Mouse (Mus musculus): ENCODE measurements around the gene Gm14226. TPM values are rescaled to one million over a fixed set of nuclear protein-coding genes. Genes with fewer than 3 reads are reported as not detected.
"Not testable (repeated sequence)": the region's sequence is repeated elsewhere in the genome, so short reads cannot be mapped to it uniquely, and the experiment has no call there.

Gm14226 gene
- total RNA-seq (2021), result not detected
- long read RNA-seq, experiment 1, result 0 reads
- long read RNA-seq, experiment 2, result 0 reads

DNA sequence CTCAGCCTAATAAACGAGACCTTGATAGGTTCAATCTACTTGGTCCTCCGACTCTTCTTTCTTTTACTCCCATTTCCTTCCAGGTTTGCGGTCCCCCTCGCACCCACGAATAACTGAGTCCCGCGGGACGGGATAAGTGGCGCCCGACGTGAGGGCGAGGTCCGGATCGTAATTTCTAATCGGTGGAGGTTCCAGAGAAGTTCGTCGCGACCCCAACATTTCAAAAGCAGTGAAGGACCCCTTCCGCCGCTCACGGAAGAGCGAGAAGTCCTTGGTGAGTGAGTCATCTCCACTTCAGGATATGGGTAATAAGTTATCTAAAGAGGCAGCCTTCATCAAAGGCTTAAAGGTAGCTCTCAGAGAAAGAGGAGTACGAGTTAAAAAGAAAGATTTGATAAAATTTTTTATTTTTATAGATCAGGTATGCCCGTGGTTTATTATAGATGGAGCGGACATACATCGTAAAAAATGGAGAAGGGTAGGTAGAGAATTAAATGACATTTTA is at the start of gene Gm14226:
TSS of gene Gm14226 (plus strand) at position 16 of the 505 bp plus-strand sequence.
- not testable (repeated sequence) for DNase-seq

DNA sequence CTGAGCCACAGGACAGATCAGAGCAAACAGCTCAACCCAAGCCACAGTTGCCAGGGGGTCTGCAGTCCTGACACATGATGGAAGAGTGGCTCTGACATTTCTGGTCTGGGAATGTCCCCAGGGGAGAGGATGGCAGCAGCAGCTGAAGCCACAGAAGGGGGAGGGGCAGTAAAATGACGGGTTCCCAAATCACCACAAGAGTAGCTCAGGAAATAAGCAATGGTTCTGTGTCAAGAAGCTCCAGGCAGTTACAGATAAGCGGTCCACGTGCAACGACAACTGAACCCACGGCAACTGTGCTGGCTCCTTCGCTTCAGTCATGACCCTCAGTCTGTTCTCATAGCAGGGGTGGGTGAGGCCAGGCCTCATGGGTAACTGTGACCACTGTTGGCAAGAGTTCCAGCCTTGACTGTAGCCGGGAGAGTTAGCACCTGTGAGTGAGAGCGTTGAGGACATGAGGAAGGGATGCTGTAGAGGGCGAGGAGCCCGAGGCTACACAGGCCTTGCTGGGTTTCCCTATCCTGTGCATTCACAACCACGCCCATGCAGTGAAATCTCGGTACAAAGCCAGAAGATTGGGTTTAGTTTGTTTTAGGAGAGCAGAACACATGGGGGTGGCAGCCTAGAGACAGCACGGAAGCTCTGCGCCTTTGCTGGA is 48.2 kb upstream of the Gm14226 start:
- DNase-seq, result not testable (repeated sequence)

DNA sequence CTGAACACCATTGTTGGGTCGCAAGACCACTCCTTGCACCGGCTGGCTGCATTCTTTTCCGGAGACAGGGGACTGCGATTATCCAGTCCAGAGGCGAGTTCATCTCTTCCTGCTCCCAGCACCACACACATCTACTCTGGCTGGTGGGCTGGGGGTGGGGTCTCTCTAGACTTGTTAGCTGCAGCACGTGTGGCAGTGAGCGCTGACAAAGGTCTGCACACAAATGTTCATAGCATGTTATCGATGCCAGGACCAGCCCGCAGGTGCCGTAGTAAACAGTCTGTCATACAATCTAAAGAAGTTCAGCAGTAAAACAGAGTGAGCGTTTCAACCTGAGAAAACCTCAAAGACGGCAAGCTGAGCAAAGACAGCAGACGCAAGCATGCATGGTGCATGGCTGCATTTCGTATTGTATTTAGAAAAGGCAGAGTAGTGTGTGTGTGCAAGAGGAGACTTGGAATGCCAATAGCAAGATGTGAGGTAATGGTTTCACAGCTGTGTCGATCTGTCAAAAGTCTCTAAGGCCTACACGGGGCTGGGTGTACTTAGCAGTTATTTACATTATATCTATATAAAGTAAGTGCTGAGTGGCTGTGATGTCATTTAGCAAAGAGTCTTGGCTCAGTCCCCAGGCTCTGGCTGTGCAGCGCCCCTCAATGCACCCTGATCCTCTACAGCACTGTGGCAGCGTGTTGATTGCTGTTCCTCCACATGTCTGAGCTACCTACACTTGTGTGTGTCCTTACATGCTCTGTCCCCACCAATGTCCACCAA is 46.0 kb upstream of the Gm14226 start:
- DNase-seq, result no peak

DNA sequence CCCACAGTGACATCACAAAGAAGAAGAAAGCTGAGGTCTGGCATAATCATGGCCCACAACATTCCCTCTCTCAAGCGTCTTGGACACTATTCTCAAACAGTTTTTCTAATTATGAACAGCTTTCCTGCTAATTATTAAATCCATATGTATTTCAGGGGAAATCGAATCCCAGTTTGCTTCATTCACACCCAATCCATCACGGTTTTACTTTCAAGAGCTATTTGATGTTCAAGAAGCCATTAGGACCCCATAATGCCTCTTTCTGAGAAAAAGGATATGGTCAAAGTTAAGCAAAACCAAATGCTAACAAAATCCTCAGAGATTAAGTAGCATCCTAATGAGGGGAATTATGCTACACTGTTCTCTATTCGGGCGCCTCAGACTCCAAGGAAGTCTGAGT is 45.1 kb upstream of the Gm14226 start:
- no peak for DNase-seq

GRCm38 (mm10) chr2:154986609-154987008 is 31.5 kb upstream of the Gm14226 start:
- DNase-seq, result no peak

GRCm38 (mm10) chr2:154991411-154991810 is 26.7 kb upstream of the Gm14226 start:
- no peak for DNase-seq

GRCm38 (mm10) chr2:154992083-154992482 is 26.0 kb upstream of the Gm14226 start:
- no peak for DNase-seq

GRCm38 (mm10) chr2:155005491-155005890 is 12.6 kb upstream of the Gm14226 start:
- no peak for DNase-seq

DNA sequence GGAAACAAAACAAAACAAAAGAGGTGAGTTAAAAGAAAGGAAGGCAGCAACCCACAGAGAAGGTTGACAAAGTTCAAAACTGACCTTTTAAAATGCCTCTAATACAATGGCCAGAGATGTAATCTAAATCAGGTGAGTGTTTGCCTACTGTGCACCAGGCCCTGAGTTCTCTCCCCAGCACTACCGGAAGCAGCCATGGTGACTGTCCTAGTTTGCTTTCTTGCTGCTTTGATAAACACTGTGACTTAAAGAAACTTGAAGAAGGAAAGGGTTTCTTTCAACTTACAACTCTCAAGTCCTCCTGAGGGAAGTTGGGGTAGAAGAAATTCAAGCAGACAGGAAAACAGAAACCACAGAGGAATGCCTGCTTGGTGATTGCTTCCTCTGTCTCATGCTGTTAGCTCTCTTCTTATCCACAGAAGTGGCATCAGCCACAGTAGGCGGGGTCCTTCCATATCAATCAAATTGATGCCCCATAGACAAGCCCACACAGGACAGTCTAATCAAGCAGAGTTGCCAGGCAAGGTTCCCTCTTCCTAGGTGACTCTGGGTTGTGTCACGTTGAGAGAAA is 6.9 kb upstream of the Gm14226 start:
- no peak for DNase-seq

- no peak for DNase-seq
Measured at GRCm38 (mm10) chr2:155012991-155013390, 5.1 kb upstream of the Gm14226 start.

GRCm38 (mm10) chr2:155016751-155017150 is 1.3 kb upstream of the Gm14226 start:
- DNase-seq, result not testable (repeated sequence)

- DNase-seq, result peak; percentile 40
Measured at GRCm38 (mm10) chr2:155018762-155019641, 936 bp downstream of the Gm14226 start.

DNA sequence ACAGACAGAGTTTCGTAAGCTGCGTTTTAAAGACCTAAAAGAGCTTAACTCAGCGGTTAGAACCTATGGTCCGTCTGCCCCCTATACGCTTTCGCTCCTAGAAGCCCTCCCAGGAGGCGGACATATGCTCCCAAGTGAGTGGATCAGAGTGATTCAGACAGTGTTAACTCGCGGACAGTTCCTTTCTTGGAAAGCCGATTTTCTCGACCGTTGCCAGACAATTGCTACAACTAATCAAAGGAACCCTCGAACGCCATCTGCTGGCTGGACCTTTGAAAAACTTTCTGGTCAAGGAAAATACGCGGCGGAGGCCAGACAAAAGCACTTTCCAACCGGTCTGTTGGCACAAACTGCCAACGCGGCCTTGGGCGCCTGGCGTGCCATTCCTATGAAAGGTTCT is 1.6 kb downstream of the Gm14226 start:
- DNase-seq, result peak; percentile 67

DNA sequence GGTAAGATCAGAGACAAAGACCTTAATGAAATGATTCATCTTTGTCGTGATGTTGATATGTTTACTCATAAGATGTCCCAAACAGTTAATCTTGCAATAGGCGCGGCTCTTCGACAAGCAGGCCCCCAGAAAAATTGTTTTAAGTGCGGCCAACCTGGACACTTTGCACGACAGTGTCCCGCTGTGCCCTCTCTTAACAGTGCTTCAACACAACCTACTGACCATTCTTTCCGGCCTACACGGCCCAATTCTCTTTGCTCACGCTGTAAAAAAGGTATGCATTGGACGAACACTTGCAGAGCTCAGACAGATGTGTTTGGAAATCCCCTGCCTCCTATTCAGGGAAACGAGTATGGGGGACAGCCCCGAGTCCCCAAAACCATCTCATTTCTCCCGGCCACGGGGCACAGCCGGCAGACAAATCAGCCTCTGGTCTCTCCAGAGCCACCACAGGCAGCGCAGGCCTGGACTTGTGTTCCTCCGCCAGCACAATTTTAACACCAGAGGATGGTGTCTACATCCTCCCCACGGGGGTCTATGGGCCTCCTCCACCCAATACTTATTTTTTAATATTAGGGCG is 2.3 kb downstream of the Gm14226 start:
- not testable (repeated sequence) for DNase-seq

DNA sequence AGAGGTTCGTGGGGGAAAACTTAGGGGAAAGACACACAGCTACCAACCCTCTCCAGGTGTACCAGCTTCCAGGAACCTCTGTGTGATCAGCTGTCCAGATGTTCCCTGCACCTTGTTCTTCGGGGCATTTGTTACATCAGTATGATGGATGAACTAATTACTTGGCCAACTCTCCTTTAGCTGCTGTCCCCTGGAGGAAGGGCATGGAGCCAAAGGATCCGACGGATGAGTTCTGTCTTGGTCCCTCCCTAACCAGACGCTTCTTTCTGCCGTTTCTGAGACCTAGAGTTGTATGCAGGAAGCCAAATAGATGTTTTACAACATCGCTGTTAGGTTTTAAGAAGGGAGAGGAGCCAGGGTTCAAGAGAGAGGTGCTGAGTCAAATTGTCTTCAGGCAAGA is 12.8 kb downstream of the Gm14226 start:
- peak; percentile 4 for DNase-seq

- no peak for DNase-seq
Measured at GRCm38 (mm10) chr2:155032938-155033710, 15.1 kb downstream of the Gm14226 start.

DNA sequence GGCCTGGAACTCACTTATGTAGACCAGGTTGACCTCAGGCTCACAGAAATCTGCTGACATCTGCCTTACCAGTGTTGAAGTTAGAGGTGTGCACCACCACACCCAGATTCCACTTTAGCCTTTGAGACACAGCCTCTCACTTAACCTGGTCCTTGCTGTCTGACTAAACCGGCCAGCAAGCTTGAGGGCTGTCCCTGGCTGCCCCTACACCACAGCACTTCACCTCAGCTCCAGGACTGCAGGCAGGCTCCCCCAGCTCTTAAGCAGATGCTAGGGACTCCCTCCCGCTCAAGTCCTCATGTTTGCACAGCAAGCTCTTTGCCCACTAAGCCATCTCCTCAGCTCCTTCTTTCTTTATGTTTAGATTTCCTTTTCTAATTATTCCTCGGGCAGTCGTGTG is 21.9 kb downstream of the Gm14226 start:
- no peak for DNase-seq

DNA sequence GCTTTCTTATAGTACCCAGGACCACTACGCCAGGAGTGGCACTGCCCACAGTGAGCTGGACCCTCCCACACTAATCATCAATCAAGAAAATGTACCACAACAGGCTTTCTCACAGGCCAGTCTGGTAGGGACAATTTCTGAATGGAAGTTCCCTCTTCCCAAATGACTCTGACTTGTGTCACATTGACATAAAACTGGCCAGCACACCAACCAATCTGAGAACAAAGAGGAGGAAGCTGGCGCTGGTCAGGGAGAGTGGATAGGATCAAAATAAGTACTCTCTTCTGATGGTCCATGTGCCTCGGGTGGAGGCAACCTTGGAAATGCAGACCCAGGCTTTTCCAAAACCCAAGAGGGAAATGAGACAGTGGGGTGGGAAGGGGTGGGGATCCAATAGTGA is 26.5 kb downstream of the Gm14226 start:
- DNase-seq, result no peak

DNA sequence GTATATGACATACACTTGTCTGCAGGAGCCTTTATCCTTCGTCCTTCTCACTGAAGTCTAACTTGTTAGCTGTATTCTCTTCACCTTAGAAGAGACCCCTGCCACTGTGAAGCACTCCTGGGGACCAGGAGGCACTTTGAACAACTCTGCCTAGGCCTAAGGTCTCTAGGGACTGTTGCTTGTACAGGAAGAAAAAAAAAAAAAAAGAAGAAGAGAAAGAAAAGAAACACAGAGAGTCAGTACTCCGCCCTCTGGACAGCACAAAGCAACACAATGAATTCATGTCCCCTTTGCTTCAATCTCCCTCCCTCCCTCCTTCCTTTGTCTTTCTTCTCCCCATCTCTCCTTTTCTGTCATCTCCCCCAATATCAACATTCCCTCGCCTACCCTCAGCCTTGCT is 27.0 kb downstream of the Gm14226 start:
- no peak for DNase-seq

GRCm38 (mm10) chr2:155046803-155047202 is 28.7 kb downstream of the Gm14226 start:
- DNase-seq, result no peak
